In the genomic region with DNA sequence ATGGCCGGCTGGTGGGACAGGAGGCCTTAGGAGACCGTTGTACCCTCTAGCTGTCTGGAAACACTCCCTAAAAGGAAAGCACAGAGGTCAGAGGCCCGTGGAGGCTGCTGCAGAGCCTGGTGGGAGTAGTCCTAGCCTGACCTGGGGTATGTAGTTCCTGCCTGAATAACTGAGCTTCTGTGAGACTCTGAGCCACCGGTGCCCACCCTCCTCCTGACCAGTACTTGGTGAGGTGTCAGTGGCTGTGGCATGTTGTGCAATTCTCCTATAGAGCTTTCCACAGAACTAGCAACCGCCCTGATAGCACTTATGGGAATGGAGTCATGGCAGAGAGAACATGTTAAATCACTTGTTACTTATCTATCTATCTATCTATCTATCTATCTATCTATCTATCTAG, we compare ENCODE assay signal across 25 mouse cellular contexts. TPM values are rescaled to one million over a fixed set of nuclear protein-coding genes. Genes with fewer than 3 reads are reported as not detected.
"Had no signal": no experiment of that assay in that cellular context is flagged by ENCODE, and none has a peak within 500 bp of the region (broad histone marks: within the 10 kb centered on the region; RNA-seq: fewer than 3 reads in every experiment).

No protein-coding gene starts in this region.

- DNase-seq: liver, embryonic 13.5 days; liver, postnatal 0 days; lung, adult 2 months; lung, postnatal 14 days; midbrain, embryonic 14.5 days; retina, postnatal 1 day; right cerebral cortex, postnatal 14 days; thymus, adult 18-20 months; thymus, postnatal 14 days; thymus, postnatal 36 days had no signal

- H3K9me3 ChIP-seq: liver, embryonic 13.5 days; liver, embryonic 15.5 days; lung, embryonic 15.5 days; midbrain, embryonic 10.5 days; midbrain, embryonic 12.5 days; neural tube, embryonic 13.5 days; neural tube, embryonic 15.5 days; stomach, embryonic 15.5 days had no signal

- H3K36me3 ChIP-seq: liver, embryonic 13.5 days; liver, embryonic 15.5 days; lung, embryonic 15.5 days; midbrain, embryonic 10.5 days; midbrain, embryonic 12.5 days; neural tube, embryonic 13.5 days; neural tube, embryonic 15.5 days; stomach, embryonic 15.5 days had no signal

- H3K4me1 ChIP-seq: liver, embryonic 13.5 days; liver, embryonic 15.5 days; lung, embryonic 15.5 days; midbrain, embryonic 10.5 days; midbrain, embryonic 12.5 days; neural tube, embryonic 13.5 days; neural tube, embryonic 15.5 days; stomach, embryonic 15.5 days had no signal

- H3K27ac ChIP-seq: liver, embryonic 13.5 days; liver, embryonic 15.5 days; lung, embryonic 15.5 days; midbrain, embryonic 10.5 days; midbrain, embryonic 12.5 days; neural tube, embryonic 13.5 days; neural tube, embryonic 15.5 days; stomach, embryonic 15.5 days; stomach, postnatal 0 days had no signal

- H3K27me3 ChIP-seq: liver, embryonic 15.5 days; lung, embryonic 15.5 days; midbrain, embryonic 12.5 days; neural tube, embryonic 13.5 days; neural tube, embryonic 15.5 days; stomach, embryonic 15.5 days had no signal

- H3K9ac ChIP-seq: liver, embryonic 13.5 days; liver, embryonic 15.5 days; liver, postnatal 0 days; lung, embryonic 15.5 days; midbrain, embryonic 12.5 days; neural tube, embryonic 13.5 days; neural tube, embryonic 15.5 days; stomach, embryonic 15.5 days had no signal

- H3K4me3 ChIP-seq: liver, embryonic 13.5 days; liver, embryonic 15.5 days; lung, embryonic 15.5 days; midbrain, embryonic 10.5 days; midbrain, embryonic 12.5 days; myocyte; neural tube, embryonic 13.5 days; neural tube, embryonic 15.5 days; stomach, embryonic 15.5 days had no signal

- ATAC-seq: liver, postnatal 0 days; lung, postnatal 0 days; midbrain, embryonic 16.5 days had no signal

RNA-seq across cellular contexts. Expression of gene Sectm1a, which starts 5.4 kb away (rescaled TPM):
- total RNA-seq: megakaryocyte-erythroid progenitor cell, adult 5-6 weeks had no signal
- polyA plus RNA-seq: lung, adult 2 months; midbrain, embryonic 10.5 days; midbrain, embryonic 12.5 days; midbrain, embryonic 14.5 days; midbrain, embryonic 16.5 days; neural tube, embryonic 11.5 days; neural tube, embryonic 13.5 days; neural tube, embryonic 15.5 days had no signal

RNA-seq across cellular contexts. Expression of gene Sectm1b, which starts 12.3 kb away (rescaled TPM):
- total RNA-seq: megakaryocyte-erythroid progenitor cell, adult 5-6 weeks had no signal
- polyA plus RNA-seq: lung, embryonic 15.5 days; midbrain, embryonic 10.5 days; midbrain, embryonic 12.5 days; midbrain, embryonic 14.5 days; midbrain, embryonic 16.5 days; myocyte; neural tube, embryonic 11.5 days; neural tube, embryonic 13.5 days; neural tube, embryonic 15.5 days; spleen, adult 2 months; testis, adult 2 months had no signal

RNA-seq across cellular contexts. Expression of gene Cd7, which starts 36.4 kb away (rescaled TPM):
- polyA plus RNA-seq: midbrain, embryonic 10.5 days; midbrain, embryonic 12.5 days; midbrain, embryonic 14.5 days; midbrain, embryonic 16.5 days; neural tube, embryonic 11.5 days; neural tube, embryonic 15.5 days had no signal

RNA-seq across cellular contexts. Expression of gene Tex19.2, which starts 42.8 kb away (rescaled TPM):
- total RNA-seq: megakaryocyte-erythroid progenitor cell, adult 5-6 weeks had no signal
- polyA plus RNA-seq: liver, postnatal 0 days; lung, adult 2 months; lung, embryonic 15.5 days; lung, postnatal 0 days; midbrain, embryonic 10.5 days; midbrain, embryonic 12.5 days; midbrain, embryonic 14.5 days; midbrain, embryonic 16.5 days; neural tube, embryonic 11.5 days; neural tube, embryonic 13.5 days; neural tube, embryonic 15.5 days; spleen, adult 2 months; stomach, embryonic 15.5 days had no signal
